Mouse (Mus musculus) natural killer cell, adult 2 months (primary cell): Measurements from ENCODE around the gene Pgm1.

Experiments used
- DNase-seq, 2 experiments: peaks; one replicate each; pipeline ENCODE4 v3.0.0; 2022; ENCODE audit warnings: low spot score in 2 of 2

Gene Pgm1

GRCm38 (mm10) chr4:99957186-99957585 lies 28.0 kb downstream of the Pgm1 start:
- no peak for DNase-seq

GRCm38 (mm10) chr4:99958084-99958815 lies 29.0 kb downstream of the Pgm1 start:
- no peak for DNase-seq

GRCm38 (mm10) chr4:99959308-99959707 lies 30.1 kb downstream of the Pgm1 start:
- DNase-seq = no peak

- DNase-seq = no peak
Measured at GRCm38 (mm10) chr4:99966555-99966954, 37.3 kb downstream of the Pgm1 start.

- no peak for DNase-seq
Measured at GRCm38 (mm10) chr4:99969328-99969727, 40.1 kb downstream of the Pgm1 start.

- DNase-seq = no peak
Measured at GRCm38 (mm10) chr4:99970097-99970496, 40.9 kb downstream of the Pgm1 start.

- no peak for DNase-seq
Measured at GRCm38 (mm10) chr4:99972886-99973285, 43.7 kb downstream of the Pgm1 start.

GRCm38 (mm10) chr4:99973931-99974330 lies 44.7 kb downstream of the Pgm1 start:
- no peak for DNase-seq

- no peak for DNase-seq
Measured at GRCm38 (mm10) chr4:99974375-99974774, 45.2 kb downstream of the Pgm1 start.

GRCm38 (mm10) chr4:99979326-99979725 lies 50.1 kb downstream of the Pgm1 start:
- DNase-seq = no peak

GRCm38 (mm10) chr4:99981216-99981615 lies 52.0 kb downstream of the Pgm1 start:
- DNase-seq = no peak

- no peak for DNase-seq
Measured at GRCm38 (mm10) chr4:99983652-99984368, 54.6 kb downstream of the Pgm1 start.

GRCm38 (mm10) chr4:99984369-99984752 lies 55.1 kb downstream of the Pgm1 start:
- no peak for DNase-seq

- DNase-seq = no peak
Measured at GRCm38 (mm10) chr4:99985086-99985485, 55.9 kb downstream of the Pgm1 start.

- no peak for DNase-seq
Measured at GRCm38 (mm10) chr4:99985631-99986030, 56.4 kb downstream of the Pgm1 start.

- DNase-seq = no peak
Measured at GRCm38 (mm10) chr4:99986609-99987008, 57.4 kb downstream of the Pgm1 start.

GRCm38 (mm10) chr4:99988771-99989170 lies 59.6 kb downstream of the Pgm1 start:
- no peak for DNase-seq

GRCm38 (mm10) chr4:100000971-100001370 lies 71.8 kb downstream of the Pgm1 start:
- DNase-seq = no peak

- no peak for DNase-seq
Measured at GRCm38 (mm10) chr4:100001806-100002205, 72.6 kb downstream of the Pgm1 start.

- DNase-seq = no peak
Measured at GRCm38 (mm10) chr4:100007721-100008120, 78.5 kb downstream of the Pgm1 start.

GRCm38 (mm10) chr4:100008371-100009090 lies 79.3 kb downstream of the Pgm1 start:
- DNase-seq = no peak

GRCm38 (mm10) chr4:100009211-100009678 lies 80.0 kb downstream of the Pgm1 start:
- DNase-seq = no peak

GRCm38 (mm10) chr4:100010916-100011315 lies 81.7 kb downstream of the Pgm1 start:
- DNase-seq = no peak
